Mouse (Mus musculus) small intestine, adult 2 months (tissue): ENCODE measurements around the gene Eno2.

Experiments used
- CTCF ChIP-seq: fragments of 200-500 bp; IDR thresholded peaks from 2 replicates; pipeline ENCODE4 v1.5.1; 2012; ENCODE audit warnings: low read depth, mild to moderate bottlenecking, control low read depth, inconsistent platforms, low read length, moderate library complexity, mixed read lengths; ENCODE audit not compliant: insufficient replicate concordance, insufficient read length; ENCODE audit errors: extremely low read depth
- POLR2A ChIP-seq: fragments of 200-500 bp; IDR thresholded peaks from 2 replicates; pipeline ENCODE4 v1.6.1; 2012; ENCODE audit warnings: low read depth, mild to moderate bottlenecking, control low read depth, inconsistent platforms, low read length, moderate library complexity

GRCm38 (mm10) chr6:124807986-124808357, 38.5 kb upstream of the Eno2 start:
- TF ChIP-seq CTCF (no peak), POLR2A (no peak)
